Mouse (Mus musculus) erythroblast, embryonic 14.5 days (primary cell): ENCODE measurements around the gene Psapl1.

ENCODE experiments used
- GATA1 ChIP-seq: IDR thresholded peaks from 2 replicates; pipeline ENCODE4 v1.6.1; 2012; ENCODE audit warnings: low read length, inconsistent platforms, mixed read lengths
- TAL1 ChIP-seq: IDR thresholded peaks from 3 replicates; pipeline ENCODE4 v1.6.1; 2012; ENCODE audit warnings: low read length, inconsistent platforms, mixed read lengths

GRCm38 (mm10) chr5:36174569-36175115 lies 29.2 kb upstream of the Psapl1 start:
- TF ChIP-seq GATA1 (no peak), TAL1 (no peak)
